Mouse (Mus musculus) spleen, adult 2 months (tissue): Measurements from ENCODE around the gene Olfr1440. TPM values are rescaled to one million over a fixed set of nuclear protein-coding genes. Genes with fewer than 3 reads are reported as not detected.

Source experiments
- DNase-seq, 2 experiments: peaks; one replicate each; pipeline versions ENCODE4 v3.0.0 to v3.0.0-alpha.2; 2012 to 2021; ENCODE audit warnings: low spot score in 2 of 2, low read depth in 1 of 2
- H3K27ac ChIP-seq: fragments of 200-500 bp; 2 replicates; pipeline ENCODE4 v1.5.1; 2012; ENCODE audit warnings: low read length, inconsistent platforms; ENCODE audit not compliant: insufficient read depth
- H3K27me3 ChIP-seq: fragments of 200-500 bp; 2 replicates; pipeline ENCODE4 v1.6.1; 2012; ENCODE audit warnings: mild to moderate bottlenecking, moderate library complexity, low read length, inconsistent platforms; ENCODE audit not compliant: control insufficient read depth, insufficient read depth
- H3K36me3 ChIP-seq: fragments of 200-500 bp; 2 replicates; pipeline ENCODE4 v1.6.1; 2012; ENCODE audit warnings: mild to moderate bottlenecking, low read length, inconsistent platforms; ENCODE audit not compliant: control insufficient read depth, insufficient read depth
- H3K4me1 ChIP-seq: fragments of 200-500 bp; 2 replicates; pipeline ENCODE4 v1.6.1; 2011; ENCODE audit warnings: inconsistent platforms; ENCODE audit not compliant: control insufficient read depth, insufficient read depth, insufficient read length
- H3K4me3 ChIP-seq: fragments of 200-500 bp; 2 replicates; pipeline ENCODE4 v1.5.1; 2011; ENCODE audit warnings: mild to moderate bottlenecking, inconsistent platforms; ENCODE audit not compliant: insufficient read depth, insufficient read length; ENCODE audit errors: extremely low read depth
- CTCF ChIP-seq: fragments of 200-500 bp; IDR thresholded peaks from 2 replicates; pipeline ENCODE4 v1.5.1; 2011; ENCODE audit warnings: mild to moderate bottlenecking, inconsistent platforms; ENCODE audit not compliant: insufficient read depth, insufficient read length, insufficient replicate concordance; ENCODE audit errors: extremely low read depth
- POLR2A ChIP-seq: fragments of 200-500 bp; IDR thresholded peaks from 2 replicates; pipeline ENCODE4 v1.6.1; 2011; ENCODE audit warnings: low read depth, low read length, inconsistent platforms
- WGBS: fragments of 180-500 bp; shearing (Covaris S2); methylation state at CpG from one replicate; pipeline ENCODE4 v1.1.7; 2018; 5-methylcytosine and 5-hydroxymethylcytosine counted together
- polyA plus RNA-seq: library from polyadenylated mRNA; depleted of rRNA; stranded (reverse); fragments of >200 nt; gene quantifications from 2 replicates; pipeline ENCODE4 v1.2.3, GENCODE M21; 2012; rRNA removed

Gene Olfr1440
- polyA plus RNA-seq, 1 experiment = not detected

GRCm38 (mm10) chr19:12439581-12439980 lies 52.5 kb downstream of the Olfr1440 start:
- Histone ChIP-seq H3K27ac (no peak overlapping the region; the same call in 1 of the 2 replicates), H3K4me1 (peaks cover 19% of the 10 kb centered on the region; the same call in 1 of the 2 replicates), H3K36me3 (no peaks in the 10 kb centered on the region), H3K27me3 (no peaks in the 10 kb centered on the region), H3K4me3 (no peak overlapping the region)
- TF ChIP-seq POLR2A (no peak), CTCF (no peak)
- no peak for DNase-seq
- WGBS = 54% methylated on average over 1 of the region's 1 CpGs

- Histone ChIP-seq H3K27ac (peak overlapping the region; percentile 58), H3K4me1 (peaks cover 14% of the 10 kb centered on the region; the same call in 1 of the 2 replicates), H3K4me3 (no peak overlapping the region), H3K27me3 (no peaks in the 10 kb centered on the region), H3K36me3 (no peaks in the 10 kb centered on the region)
- TF ChIP-seq CTCF (no peak), POLR2A (no peak)
- WGBS = 37% methylated on average over 5 of the region's 5 CpGs
- no peak for DNase-seq
Measured at GRCm38 (mm10) chr19:12440103-12440725, 53.1 kb downstream of the Olfr1440 start.

GRCm38 (mm10) chr19:12442560-12442959 lies 55.5 kb downstream of the Olfr1440 start:
- Histone ChIP-seq H3K27me3 (no peaks in the 10 kb centered on the region), H3K4me1 (peaks cover 4% of the 10 kb centered on the region; the same call in 1 of the 2 replicates), H3K27ac (no peak overlapping the region), H3K4me3 (no peak overlapping the region), H3K36me3 (no peaks in the 10 kb centered on the region)
- no peak for DNase-seq
- TF ChIP-seq POLR2A = no peak
- no peak for TF ChIP-seq CTCF
- 46% methylated on average over 4 of the region's 4 CpGs for WGBS

GRCm38 (mm10) chr19:12445014-12445413 lies 57.9 kb downstream of the Olfr1440 start:
- Histone ChIP-seq H3K27me3 (no peaks in the 10 kb centered on the region), H3K4me1 (peaks cover 4% of the 10 kb centered on the region; the same call in 1 of the 2 replicates), H3K36me3 (no peaks in the 10 kb centered on the region), H3K27ac (no peak overlapping the region), H3K4me3 (no peak overlapping the region)
- DNase-seq = no peak
- WGBS = 64% methylated on average over 3 of the region's 3 CpGs
- TF ChIP-seq POLR2A (no peak), CTCF (no peak)

Other genes with a start within 250 kb of the Olfr1440 start
- gene Olfr1555-ps1, start 217.2 kb upstream of the Olfr1440 start, polyA plus RNA-seq = not detected in 2 replicates
- gene Olfr1431, start 186.6 kb upstream of the Olfr1440 start, polyA plus RNA-seq = not detected in 2 replicates
- not detected in 2 replicates for gene Olfr1432, start 154.7 kb upstream of the Olfr1440 start, polyA plus RNA-seq
- gene Olfr262, start 145.6 kb upstream of the Olfr1440 start, polyA plus RNA-seq = not detected in 2 replicates
- not detected in 2 replicates for gene Olfr235, start 126.2 kb upstream of the Olfr1440 start, polyA plus RNA-seq
- not detected in 2 replicates for gene Olfr1434, start 107.4 kb upstream of the Olfr1440 start, polyA plus RNA-seq
- not detected in 2 replicates for gene Olfr1436, start 88.1 kb upstream of the Olfr1440 start, polyA plus RNA-seq
- gene Olfr1437, start 62.2 kb upstream of the Olfr1440 start, polyA plus RNA-seq = not detected in 2 replicates
- gene Olfr1438-ps1, start 51.4 kb upstream of the Olfr1440 start, polyA plus RNA-seq = not detected in 2 replicates
- gene Olfr1441, start 30.2 kb downstream of the Olfr1440 start, polyA plus RNA-seq = not detected in 2 replicates
- not detected in 2 replicates for gene Pfpl, start 40.6 kb downstream of the Olfr1440 start, polyA plus RNA-seq
- gene Mpeg1, start 73.5 kb downstream of the Olfr1440 start, polyA plus RNA-seq = 30.5 and 41.7 TPM in 2 replicates
- gene Dtx4, start 114.2 kb downstream of the Olfr1440 start, polyA plus RNA-seq = 4.3 TPM in 2 replicates
- gene Fam111a, start 158.5 kb downstream of the Olfr1440 start, polyA plus RNA-seq = 4.9 and 6.4 TPM in 2 replicates
- not detected in 2 replicates for gene Gm4952, start 212.7 kb downstream of the Olfr1440 start, polyA plus RNA-seq
- gene Glyat, start 246.0 kb downstream of the Olfr1440 start, polyA plus RNA-seq = not detected in 2 replicates